Mouse (Mus musculus) small intestine, adult 2 months (tissue): ENCODE measurements around the gene Cdc73.

Source experiments
- CTCF ChIP-seq: fragments of 200-500 bp; IDR thresholded peaks from 2 replicates; pipeline ENCODE4 v1.5.1; 2012; ENCODE audit warnings: low read depth, mild to moderate bottlenecking, control low read depth, inconsistent platforms, low read length, moderate library complexity, mixed read lengths; ENCODE audit not compliant: insufficient replicate concordance, insufficient read length; ENCODE audit errors: extremely low read depth
- POLR2A ChIP-seq: fragments of 200-500 bp; IDR thresholded peaks from 2 replicates; pipeline ENCODE4 v1.6.1; 2012; ENCODE audit warnings: low read depth, mild to moderate bottlenecking, control low read depth, inconsistent platforms, low read length, moderate library complexity

DNA sequence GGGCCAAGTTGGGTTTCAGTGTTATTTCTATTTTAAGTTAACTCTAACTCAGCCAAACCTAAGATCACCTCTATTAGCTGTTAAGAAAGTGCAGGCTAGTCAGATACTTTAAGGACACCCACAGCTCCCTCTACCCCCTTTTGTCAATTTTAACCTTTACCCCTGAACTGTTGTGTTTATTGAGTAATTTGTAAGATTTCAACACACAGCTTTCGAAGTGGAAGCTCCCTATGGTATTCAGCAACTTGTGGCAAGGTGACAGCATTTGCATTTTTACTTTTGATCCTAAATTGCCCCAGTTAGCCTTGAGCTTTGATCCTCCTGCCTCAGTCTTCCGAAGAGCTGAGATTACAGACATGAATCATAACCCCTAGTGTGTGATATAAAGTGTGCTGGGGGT is 148.1 kb downstream of the Cdc73 start:
- TF ChIP-seq CTCF (no peak), POLR2A (no peak)
